Mouse (Mus musculus) midbrain, embryonic 10.5 days (tissue): Measurements from ENCODE around the gene Coq2. TPM values are rescaled to one million over a fixed set of nuclear protein-coding genes. Genes with fewer than 3 reads are reported as not detected.

Experiments
- DNase-seq: peaks from one replicate; pipeline ENCODE4 v3.0.0-alpha.2; 2017; ENCODE audit warnings: low spot score
- H3K27ac ChIP-seq: fragments of 300-500 bp; sonication (generic); replicated peaks from 2 replicates; pipeline ENCODE4 v1.5.1; 2016; ENCODE audit warnings: mild to moderate bottlenecking
- H3K27me3 ChIP-seq: fragments of 300-500 bp; sonication (generic); 2 replicates; pipeline ENCODE4 v1.6.1; 2016; ENCODE audit warnings: low read depth, mild to moderate bottlenecking; ENCODE audit not compliant: poor library complexity, severe bottlenecking
- H3K36me3 ChIP-seq: fragments of 300-500 bp; sonication (generic); 2 replicates; pipeline ENCODE4 v1.6.1; 2016; ENCODE audit warnings: mild to moderate bottlenecking, moderate library complexity
- H3K4me1 ChIP-seq: fragments of 300-500 bp; sonication (generic); 2 replicates; pipeline ENCODE4 v1.6.1; 2016
- H3K4me3 ChIP-seq: fragments of 300-500 bp; sonication (generic); 2 replicates; pipeline ENCODE4 v1.5.1; 2016; ENCODE audit warnings: mild to moderate bottlenecking, moderate library complexity
- H3K9me3 ChIP-seq: fragments of 300-500 bp; sonication (generic); replicated peaks from 2 replicates; pipeline ENCODE4 v1.6.1; 2016; ENCODE audit warnings: mild to moderate bottlenecking
- WGBS: fragments of 180-500 bp; shearing (Covaris S2); methylation state at CpG from one replicate; pipeline ENCODE4 v1.1.7; 2016; 5-methylcytosine and 5-hydroxymethylcytosine counted together
- polyA plus RNA-seq: library from polyadenylated mRNA; unstranded; fragments of >200 nt; fragmentation: Nextera tagmentation; extraction: Ambion mirVana; gene quantifications from 2 replicates; pipeline ENCODE4 v1.2.1, GENCODE M21; 2016

Coq2 gene
- polyA plus RNA-seq, 1 experiment from 2014 or later = 58.2 TPM

GRCm38 (mm10) chr5:100651486-100651885 lies 23.5 kb downstream of the Coq2 start:
- no peak overlapping the region for H3K27ac ChIP-seq
- peaks cover 7% of the 10 kb centered on the region for H3K4me1 ChIP-seq
- no peaks in the 10 kb centered on the region for H3K9me3 ChIP-seq
- DNase-seq = no peak
- 92% methylated on average over 10 of the region's 10 CpGs for WGBS
- peaks cover 32% of the 10 kb centered on the region for H3K36me3 ChIP-seq
- no peak overlapping the region for H3K4me3 ChIP-seq
- no peaks in the 10 kb centered on the region for H3K27me3 ChIP-seq

GRCm38 (mm10) chr5:100650969-100651368 lies 24.0 kb downstream of the Coq2 start:
- Histone ChIP-seq H3K36me3 (peaks cover 27% of the 10 kb centered on the region), H3K4me1 (peaks cover 7% of the 10 kb centered on the region), H3K4me3 (no peak overlapping the region), H3K9me3 (no peaks in the 10 kb centered on the region), H3K27ac (no peak overlapping the region), H3K27me3 (no peaks in the 10 kb centered on the region)
- WGBS = 87% methylated on average over 7 of the region's 7 CpGs
- no peak for DNase-seq

DNA sequence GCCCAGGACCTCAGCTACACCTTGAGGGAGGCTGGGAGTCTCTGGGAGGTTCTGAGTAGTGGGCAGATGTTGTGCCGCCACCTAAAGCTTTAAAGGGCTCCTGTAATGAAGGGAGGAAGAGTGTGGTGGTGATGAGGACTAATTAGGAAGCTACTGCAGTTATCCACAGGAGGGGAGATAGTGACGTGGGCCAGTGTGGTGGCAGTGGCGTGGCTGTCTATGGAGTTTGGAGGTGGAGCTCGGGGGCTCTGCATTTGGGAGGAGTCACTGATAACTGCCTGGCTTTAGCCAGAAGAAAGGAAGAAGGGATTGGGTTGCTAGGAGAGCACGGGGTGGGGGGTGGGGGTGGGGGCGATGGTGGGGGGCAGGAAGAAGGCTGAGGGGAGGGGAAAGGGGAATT lies 26.4 kb downstream of the Coq2 start:
- Histone ChIP-seq H3K36me3 (peaks cover 3% of the 10 kb centered on the region; the same call in 1 of the 2 replicates), H3K9me3 (no peaks in the 10 kb centered on the region), H3K27me3 (no peaks in the 10 kb centered on the region), H3K4me3 (no peak overlapping the region), H3K27ac (0 out of 2 replicates have a peak overlapping the region, but pooled peaks have one; percentile 9), H3K4me1 (peaks cover 7% of the 10 kb centered on the region)
- DNase-seq = no peak
- WGBS = 38% methylated on average over 6 of the region's 6 CpGs

- Histone ChIP-seq H3K9me3 (no peaks in the 10 kb centered on the region), H3K4me1 (peaks cover 7% of the 10 kb centered on the region), H3K27ac (0 out of 2 replicates have a peak overlapping the region, but pooled peaks have one; percentile 9), H3K36me3 (no peaks in the 10 kb centered on the region), H3K4me3 (no peak overlapping the region), H3K27me3 (no peaks in the 10 kb centered on the region)
- whole genome bisulfite sequencing = 68% methylated on average over 10 of the region's 10 CpGs
- no peak for DNase-seq
Observed at GRCm38 (mm10) chr5:100648046-100648445, 26.9 kb downstream of the Coq2 start.

DNA sequence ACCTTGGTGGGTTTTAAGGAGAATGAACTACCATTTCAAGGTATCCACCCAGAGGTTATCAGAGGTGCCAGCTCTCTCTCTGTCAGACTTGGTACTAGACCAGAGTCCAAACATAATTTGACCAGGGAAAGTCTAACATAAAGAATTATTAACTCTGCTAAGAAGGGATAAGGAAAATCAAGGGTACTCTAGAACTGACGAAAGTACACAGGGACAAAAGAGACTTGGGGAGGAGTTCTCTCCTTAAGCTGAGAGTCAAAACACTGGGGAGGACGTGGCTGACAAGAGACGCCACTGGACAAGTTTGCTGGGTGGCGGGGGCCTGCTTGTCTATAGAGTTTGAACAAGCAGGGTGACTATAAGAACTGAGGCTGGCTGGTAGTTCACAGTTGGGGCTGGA lies 28.4 kb downstream of the Coq2 start:
- peaks cover 7% of the 10 kb centered on the region for H3K4me1 ChIP-seq
- DNase-seq = no peak
- H3K27me3 ChIP-seq = no peaks in the 10 kb centered on the region
- no peak overlapping the region for H3K4me3 ChIP-seq
- no peaks in the 10 kb centered on the region for H3K9me3 ChIP-seq
- 89% methylated on average over 4 of the region's 4 CpGs for WGBS
- no peak overlapping the region for H3K27ac ChIP-seq
- no peaks in the 10 kb centered on the region for H3K36me3 ChIP-seq

DNA sequence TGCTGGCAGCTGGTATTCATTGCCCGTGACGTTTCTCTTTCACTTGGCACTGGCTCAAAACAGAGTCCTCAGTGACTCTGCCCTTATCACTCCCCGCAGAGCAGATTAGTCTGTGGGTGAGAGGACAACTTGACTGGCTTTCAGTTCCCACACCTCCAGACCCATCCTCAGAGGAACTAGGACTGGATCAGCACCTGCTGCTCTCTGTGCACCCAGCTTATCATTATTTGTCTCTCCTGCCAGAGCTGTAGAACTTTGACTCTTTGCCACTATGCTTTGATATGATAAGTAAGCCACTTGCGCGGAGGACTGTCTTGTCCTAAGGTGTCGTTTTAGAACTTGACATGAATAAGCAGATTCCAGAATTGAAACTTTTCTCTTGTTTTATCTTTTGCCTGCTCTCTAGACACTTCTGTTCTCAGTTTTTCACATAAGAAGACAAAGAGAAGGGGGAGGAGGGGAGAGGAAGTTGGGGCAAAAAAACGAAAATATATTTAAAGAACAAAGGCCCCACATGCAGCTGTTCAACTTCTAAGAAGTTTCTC lies 30.9 kb downstream of the Coq2 start:
- Histone ChIP-seq H3K4me1 (peaks cover 7% of the 10 kb centered on the region), H3K4me3 (no peak overlapping the region), H3K27me3 (no peaks in the 10 kb centered on the region), H3K27ac (no peak overlapping the region), H3K9me3 (no peaks in the 10 kb centered on the region), H3K36me3 (no peaks in the 10 kb centered on the region)
- DNase-seq = no peak
- WGBS = 82% methylated on average over 7 of the region's 7 CpGs

DNA sequence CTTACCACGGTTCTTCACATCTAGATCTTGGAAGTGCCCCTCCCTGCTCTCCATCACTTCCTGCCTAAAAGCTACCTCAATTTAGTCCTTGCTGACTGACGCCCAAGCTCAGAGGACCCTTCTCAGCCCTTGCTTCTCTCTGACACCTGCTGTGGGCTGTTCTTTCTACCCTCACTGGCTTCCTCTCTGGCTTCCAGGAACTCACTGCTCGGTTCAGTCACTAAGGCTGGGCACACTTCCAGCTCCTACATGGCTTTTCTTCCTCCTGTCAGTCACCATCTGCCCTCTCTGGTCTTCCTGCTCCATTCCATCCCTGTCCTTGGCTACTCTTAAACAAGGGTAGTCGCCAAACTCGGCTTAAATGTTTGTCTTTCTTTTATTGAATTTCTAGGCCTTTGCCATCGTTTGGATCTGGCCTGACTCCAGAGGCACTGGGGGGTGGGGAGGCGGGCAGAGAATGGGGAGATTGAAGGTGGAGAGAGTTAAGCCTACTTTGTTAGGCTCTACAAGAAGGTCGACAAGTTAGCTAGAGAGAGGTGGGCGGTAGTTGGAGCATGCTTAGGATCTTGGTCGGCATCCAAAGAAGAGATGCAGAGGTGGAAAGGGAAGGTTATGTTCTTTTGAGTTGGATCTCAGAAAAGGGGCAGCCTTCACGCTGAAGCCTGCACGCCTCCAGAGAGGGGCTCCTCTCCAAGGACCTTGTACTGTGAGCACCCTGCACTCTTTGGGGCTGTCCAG lies 31.5 kb downstream of the Coq2 start:
- DNase-seq = no peak
- Histone ChIP-seq H3K9me3 (no peaks in the 10 kb centered on the region), H3K4me1 (peaks cover 3% of the 10 kb centered on the region), H3K4me3 (no peak overlapping the region), H3K27ac (no peak overlapping the region), H3K27me3 (no peaks in the 10 kb centered on the region), H3K36me3 (no peaks in the 10 kb centered on the region)
- WGBS = 84% methylated on average over 12 of the region's 12 CpGs

- no peak for DNase-seq
- H3K36me3 ChIP-seq = no peaks in the 10 kb centered on the region
- H3K4me1 ChIP-seq = no peaks in the 10 kb centered on the region
- no peak overlapping the region for H3K4me3 ChIP-seq
- H3K27me3 ChIP-seq = no peaks in the 10 kb centered on the region
- no peaks in the 10 kb centered on the region for H3K9me3 ChIP-seq
- 88% methylated on average over 5 of the region's 5 CpGs for WGBS
- H3K27ac ChIP-seq = no peak overlapping the region
Observed at GRCm38 (mm10) chr5:100642316-100642715, 32.6 kb downstream of the Coq2 start.

DNA sequence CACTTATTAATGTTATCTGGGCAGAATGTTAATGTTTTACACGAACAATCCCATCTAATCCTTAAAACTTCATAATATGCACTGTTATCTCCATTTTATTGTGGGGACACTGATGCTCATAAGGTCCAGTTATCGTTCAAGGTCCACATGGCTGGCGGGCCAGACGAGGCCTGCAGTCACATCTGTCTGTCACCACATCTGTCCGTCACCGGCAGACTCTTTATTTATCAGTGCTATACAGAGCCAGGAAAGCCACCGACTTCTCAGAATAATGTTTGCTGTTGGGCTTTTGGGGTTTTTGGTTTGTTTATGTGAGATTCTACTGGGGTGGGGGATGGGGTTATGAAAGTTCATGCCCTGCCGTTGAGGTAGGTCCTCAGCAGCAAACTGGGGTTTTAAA lies 36.5 kb downstream of the Coq2 start:
- H3K27me3 ChIP-seq = no peaks in the 10 kb centered on the region
- no peaks in the 10 kb centered on the region for H3K9me3 ChIP-seq
- no peak overlapping the region for H3K27ac ChIP-seq
- H3K36me3 ChIP-seq = no peaks in the 10 kb centered on the region
- H3K4me3 ChIP-seq = no peak overlapping the region
- no peak for DNase-seq
- 87% methylated on average over 8 of the region's 8 CpGs for WGBS
- H3K4me1 ChIP-seq = no peaks in the 10 kb centered on the region

- Histone ChIP-seq H3K4me1 (no peaks in the 10 kb centered on the region), H3K27me3 (no peaks in the 10 kb centered on the region), H3K4me3 (no peak overlapping the region), H3K27ac (0 out of 2 replicates have a peak overlapping the region, but pooled peaks have one; percentile 3), H3K36me3 (no peaks in the 10 kb centered on the region), H3K9me3 (no peaks in the 10 kb centered on the region)
- DNase-seq = no peak
- WGBS = 83% methylated on average over 8 of the region's 8 CpGs
Observed at GRCm38 (mm10) chr5:100636794-100637544, 38.0 kb downstream of the Coq2 start.

GRCm38 (mm10) chr5:100635908-100636307 lies 39.0 kb downstream of the Coq2 start:
- Histone ChIP-seq H3K4me3 (no peak overlapping the region), H3K9me3 (no peaks in the 10 kb centered on the region), H3K4me1 (no peaks in the 10 kb centered on the region), H3K36me3 (no peaks in the 10 kb centered on the region), H3K27ac (no peak overlapping the region), H3K27me3 (no peaks in the 10 kb centered on the region)
- WGBS = 87% methylated on average over 4 of the region's 4 CpGs
- DNase-seq = no peak

- Histone ChIP-seq H3K27ac (no peak overlapping the region), H3K27me3 (no peaks in the 10 kb centered on the region), H3K36me3 (no peaks in the 10 kb centered on the region), H3K4me1 (no peaks in the 10 kb centered on the region), H3K9me3 (no peaks in the 10 kb centered on the region), H3K4me3 (no peak overlapping the region)
- 93% methylated on average over 8 of the region's 8 CpGs for WGBS
- DNase-seq = no peak
Observed at GRCm38 (mm10) chr5:100634885-100635478, 40.0 kb downstream of the Coq2 start.
